Comparison of ENCODE assay signal across 8 mouse cellular contexts in the genomic region with DNA sequence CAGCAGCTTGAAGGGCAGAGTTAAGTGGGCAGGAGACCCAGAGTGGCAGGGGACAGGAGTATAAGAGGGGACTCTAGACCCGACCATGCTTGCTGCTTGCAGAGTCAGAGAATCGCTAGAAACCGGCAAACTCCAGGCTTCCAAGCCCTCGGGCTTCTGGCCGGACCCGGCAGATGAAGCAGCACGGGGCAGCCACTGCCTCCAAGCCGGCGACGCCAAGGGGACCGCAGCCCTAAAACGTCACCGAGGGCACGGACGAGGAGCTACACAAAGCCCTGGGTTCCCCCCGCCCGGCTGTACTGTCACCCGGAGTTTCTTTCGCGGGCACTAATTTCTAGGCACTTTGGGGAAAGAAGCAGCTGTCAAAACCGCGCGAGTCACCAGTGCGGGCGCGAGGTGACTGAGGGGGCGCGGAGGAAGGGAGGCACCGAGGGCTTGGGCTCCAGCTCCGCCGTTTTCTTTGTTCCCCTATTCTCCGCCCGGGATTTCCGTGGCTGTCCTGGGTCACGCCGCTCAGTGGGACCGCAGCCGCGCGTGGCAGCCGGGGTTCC. TPM values are rescaled to one million over a fixed set of nuclear protein-coding genes. Genes with fewer than 3 reads are reported as not detected.
DNase-seq lines count a peak whose midpoint lies in the region; ATAC-seq and TF ChIP-seq lines count a peak whose summit lies in the region.

No protein-coding gene starts in this region.

- peak; percentile 62 for DNase-seq in spleen, adult 12 weeks (ENCODE audit: low spot score)
- no peak for DNase-seq in spleen, adult 18-20 months
- DNase-seq in cerebellum, adult 8-10 months: peak; percentile 60
- peak; percentile 71 for DNase-seq in forebrain, postnatal 0 days
- peak; percentile 77 for DNase-seq in midbrain, embryonic 14.5 days

- no peaks in the 10 kb centered on the region for H3K27me3 ChIP-seq in forebrain, postnatal 0 days (ENCODE audit: insufficient read depth, low read length)
- no peaks in the 10 kb centered on the region for H3K27me3 ChIP-seq in hindbrain, embryonic 16.5 days (replicated peaks; ENCODE audit: control insufficient read depth, insufficient read depth, low read length)
- no peaks in the 10 kb centered on the region for H3K27me3 ChIP-seq in limb, embryonic 15.5 days
- H3K27me3 ChIP-seq in midbrain, embryonic 14.5 days (ENCODE audit: control insufficient read depth, insufficient read depth, low read length): no peaks in the 10 kb centered on the region
- H3K27me3 ChIP-seq in stomach, embryonic 14.5 days (ENCODE audit: control insufficient read depth, insufficient read depth, low read length): no peaks in the 10 kb centered on the region

- H3K36me3 ChIP-seq in forebrain, postnatal 0 days (ENCODE audit: insufficient read depth): no peaks in the 10 kb centered on the region
- H3K36me3 ChIP-seq in hindbrain, embryonic 16.5 days (ENCODE audit: control insufficient read depth, insufficient read depth, low read length): no peaks in the 10 kb centered on the region
- no peaks in the 10 kb centered on the region for H3K36me3 ChIP-seq in limb, embryonic 15.5 days
- no peaks in the 10 kb centered on the region for H3K36me3 ChIP-seq in midbrain, embryonic 14.5 days (ENCODE audit: control insufficient read depth, insufficient read depth, low read length)
- H3K36me3 ChIP-seq in stomach, embryonic 14.5 days (ENCODE audit: control insufficient read depth, insufficient read depth, low read length): no peaks in the 10 kb centered on the region

- H3K4me1 ChIP-seq in forebrain, postnatal 0 days (ENCODE audit: insufficient read depth): peaks cover 22% of the 10 kb centered on the region; the same call in 1 of the 2 replicates
- H3K4me1 ChIP-seq in hindbrain, embryonic 16.5 days (ENCODE audit: control insufficient read depth, insufficient read depth, low read depth, low read length): peaks cover 24% of the 10 kb centered on the region
- H3K4me1 ChIP-seq in limb, embryonic 15.5 days: peaks cover 27% of the 10 kb centered on the region
- H3K4me1 ChIP-seq in midbrain, embryonic 14.5 days (ENCODE audit: control insufficient read depth, insufficient read depth, low read length): peaks cover 31% of the 10 kb centered on the region
- peaks cover 23% of the 10 kb centered on the region; the same call in 1 of the 2 replicates for H3K4me1 ChIP-seq in stomach, embryonic 14.5 days (ENCODE audit: control insufficient read depth, insufficient read depth, low read length)

- H3K27ac ChIP-seq in forebrain, postnatal 0 days (ENCODE audit: low read depth, low read length): peak overlapping the region; percentile 98
- H3K27ac ChIP-seq in hindbrain, embryonic 16.5 days (ENCODE audit: low read depth, low read length): peak overlapping the region; percentile 96
- H3K27ac ChIP-seq in limb, embryonic 15.5 days: peak overlapping the region; percentile 98
- peak overlapping the region; percentile 99 for H3K27ac ChIP-seq in midbrain, embryonic 14.5 days (replicated peaks; ENCODE audit: low read depth, low read length)
- peak overlapping the region; percentile 97 for H3K27ac ChIP-seq in stomach, embryonic 14.5 days (ENCODE audit: low read length)

- H3K9ac ChIP-seq in forebrain, postnatal 0 days: peak overlapping the region; percentile 99
- peak overlapping the region; percentile 81 for H3K9ac ChIP-seq in hindbrain, embryonic 16.5 days (ENCODE audit: low read depth, low read length)
- peak overlapping the region; percentile 90 for H3K9ac ChIP-seq in limb, embryonic 15.5 days
- peak overlapping the region; percentile 98 for H3K9ac ChIP-seq in midbrain, embryonic 14.5 days (replicated peaks; ENCODE audit: low read length)
- H3K9ac ChIP-seq in stomach, embryonic 14.5 days (replicated peaks; ENCODE audit: low read depth, low read length): peak overlapping the region; percentile 81

- no peaks in the 10 kb centered on the region for H3K9me3 ChIP-seq in forebrain, postnatal 0 days (ENCODE audit: low read length)
- H3K9me3 ChIP-seq in hindbrain, embryonic 16.5 days (ENCODE audit: control insufficient read depth, low read length): no peaks in the 10 kb centered on the region
- H3K9me3 ChIP-seq in limb, embryonic 15.5 days: no peaks in the 10 kb centered on the region
- no peaks in the 10 kb centered on the region for H3K9me3 ChIP-seq in midbrain, embryonic 14.5 days (ENCODE audit: control insufficient read depth, low read length)
- H3K9me3 ChIP-seq in stomach, embryonic 14.5 days (ENCODE audit: control insufficient read depth, low read depth, low read length): no peaks in the 10 kb centered on the region

- peak; percentile 63 for ATAC-seq in forebrain, postnatal 0 days
- ATAC-seq in hindbrain, embryonic 16.5 days: peak; percentile 81
- ATAC-seq in limb, embryonic 15.5 days (ENCODE audit: insufficient number of reproducible peaks, low FRiP score, low TSS enrichment, low read depth): peak; percentile 54
- peak; percentile 82 for ATAC-seq in midbrain, embryonic 14.5 days (ENCODE audit: low FRiP score, low TSS enrichment)
- peak; percentile 74 for ATAC-seq in stomach, embryonic 14.5 days (ENCODE audit: insufficient number of reproducible peaks, insufficient read depth, low FRiP score, low read depth)

- WGBS in forebrain, postnatal 0 days: 1% methylated on average over 37 of the region's 41 CpGs
- 0% methylated on average over 29 of the region's 41 CpGs for WGBS in hindbrain, embryonic 16.5 days
- WGBS in limb, embryonic 15.5 days: under 1% methylated on average over 38 of the region's 41 CpGs
- WGBS in midbrain, embryonic 14.5 days: under 1% methylated on average over 40 of the region's 41 CpGs
- 0% methylated on average over 41 of the region's 41 CpGs for WGBS in stomach, embryonic 14.5 days

- H3K4me2 ChIP-seq in forebrain, postnatal 0 days (ENCODE audit: low read depth): peak overlapping the region; percentile 56
- H3K4me2 ChIP-seq in hindbrain, embryonic 16.5 days (ENCODE audit: low read length): peak overlapping the region; percentile 67
- peak overlapping the region; percentile 64 for H3K4me2 ChIP-seq in limb, embryonic 15.5 days
- H3K4me2 ChIP-seq in midbrain, embryonic 14.5 days (ENCODE audit: low read length): peak overlapping the region; percentile 57
- peak overlapping the region; percentile 73 for H3K4me2 ChIP-seq in stomach, embryonic 14.5 days (replicated peaks; ENCODE audit: low read depth, low read length)

- TF ChIP-seq CTCF in forebrain, postnatal 0 days (IDR thresholded peaks at IDR 0.05; ENCODE audit: low read depth): no peak

- H3K4me3 ChIP-seq in forebrain, postnatal 0 days (ENCODE audit: low read depth, low read length): peak overlapping the region; percentile 87
- peak overlapping the region; percentile 58 for H3K4me3 ChIP-seq in hindbrain, embryonic 16.5 days (ENCODE audit: low read length)
- peak overlapping the region; percentile 80 for H3K4me3 ChIP-seq in limb, embryonic 15.5 days
- peak overlapping the region; percentile 83 for H3K4me3 ChIP-seq in midbrain, embryonic 14.5 days (replicated peaks; ENCODE audit: low read depth, low read length)
- peak overlapping the region; percentile 89 for H3K4me3 ChIP-seq in stomach, embryonic 14.5 days (ENCODE audit: low read depth, low read length)

RNA-seq across cellular contexts. Expression of a gene that starts 10.0 kb away (rescaled TPM):
- total RNA-seq in forebrain, postnatal 0 days (2014; rRNA removed): 79.6 and 97.7 TPM in 2 replicates
- 71.5 and 80.1 TPM in 2 replicates for polyA plus RNA-seq in forebrain, postnatal 0 days (2015; fragmentation: Nextera tagmentation; extraction: Ambion mirVana)
- 68.4 and 69.0 TPM in 2 replicates for polyA plus RNA-seq in hindbrain, embryonic 16.5 days (2015; fragmentation: Nextera tagmentation; extraction: Ambion mirVana)
- polyA plus RNA-seq in limb, embryonic 15.5 days (2015; fragmentation: Nextera tagmentation; extraction: Ambion mirVana): 44.3 and 48.7 TPM in 2 replicates
- 87.5 and 104 TPM in 2 replicates for polyA plus RNA-seq in midbrain, embryonic 14.5 days (2014; fragmentation: Nextera tagmentation; extraction: Ambion mirVana)
- 41.3 and 47.4 TPM in 2 replicates for polyA plus RNA-seq in stomach, embryonic 14.5 days (2014; fragmentation: Nextera tagmentation; extraction: Ambion mirVana)

Comparison
In these comparisons a context has a peak if more than half of its experiments do, and no peak if none do; other contexts are left out.
1. DNase-seq: peak in spleen, adult 12 weeks (single experiment), cerebellum, adult 8-10 months (single experiment), forebrain, postnatal 0 days (single experiment) and midbrain, embryonic 14.5 days (single experiment); none in spleen, adult 18-20 months (0 of 2).
2. Peak in every context shown above with its lines, with median percentiles within 50 percentile points of each other: ATAC-seq, H3K27ac ChIP-seq, H3K4me2 ChIP-seq, H3K4me3 ChIP-seq and H3K9ac ChIP-seq.